Mouse (Mus musculus): ENCODE results near the gene Cdc42ep3. TPM values are rescaled to one million over a fixed set of nuclear protein-coding genes. Genes with fewer than 3 reads are reported as not detected.

Cdc42ep3 gene
- total and polyA plus RNA-seq, 3 experiments = 3.9 to 30.8 (median 7.6) TPM

- TF ChIP-seq ZC3H11A (IDR thresholded peaks at IDR 0.05; ENCODE audit: low read depth, low read length) (no peak), ETS1 (conservative IDR thresholded peaks at IDR 0.05; ENCODE audit: low read depth, low read length) (no peak), UBTF (IDR thresholded peaks at IDR 0.05; ENCODE audit: low read depth, low read length) (no peak)
- dilution Hi-C loops (cut with MboI; ENCODE audit: extremely low pct_ligation_motif_present, extremely low pct_unique_long_range_greater_than_20kb, low sequenced_read_pairs) (no loop called here), in situ Hi-C loops (cut with MboI; ENCODE audit: low pct_ligation_motif_present, low pct_unique_long_range_greater_than_20kb, low sequenced_read_pairs) (no loop called here)
- Histone ChIP-seq H3K27ac (ENCODE audit: insufficient read depth, low read depth) (no peak overlapping the region), H3K4me2 (ENCODE audit: insufficient read depth, low read depth, poor library complexity, severe bottlenecking) (no peak overlapping the region), H3K9ac (ENCODE audit: insufficient read depth, low read depth) (no peak overlapping the region), H3K4me3 (replicated peaks in 1 of 3; ENCODE audit: low read depth in 2 of 3, low read length in 2 of 3, poor library complexity in 1 of 3) (no peak overlapping the region), H3K27me3 (replicated peaks) (no peaks in the 10 kb centered on the region), H3K9me3 (replicated peaks; ENCODE audit: low read length) (no peaks in the 10 kb centered on the region), H3K79me2 (replicated peaks; ENCODE audit: control insufficient read depth, extremely low read depth, insufficient read depth, poor library complexity, severe bottlenecking) (no peaks in the 10 kb centered on the region), H3K4me1 (ENCODE audit: control insufficient read depth in 1 of 2, insufficient read depth in 2 of 2) (peaks cover 10 to 51% of the 10 kb centered on the region in 2 experiments; a peak in 3 of 4 replicates), H3K36me3 (replicated peaks in 1 of 2; ENCODE audit: control insufficient read depth in 1 of 2, insufficient read depth in 1 of 2, low read length in 1 of 2) (peaks cover 0 to 42% of the 10 kb centered on the region in 2 experiments)
- DNase-seq (ENCODE audit: extremely low read depth) = no peak
Measured at GRCm38 (mm10) chr17:79342639-79343333, 12.1 kb downstream of the Cdc42ep3 start.

GRCm38 (mm10) chr17:79341946-79342470 is 12.9 kb downstream of the Cdc42ep3 start:
- dilution Hi-C loops (cut with MboI; ENCODE audit: extremely low pct_ligation_motif_present, extremely low pct_unique_long_range_greater_than_20kb, low sequenced_read_pairs) = no loop called here
- no peak for DNase-seq (ENCODE audit: extremely low read depth)
- H3K9me3 ChIP-seq (replicated peaks; ENCODE audit: low read length) = no peaks in the 10 kb centered on the region
- H3K4me2 ChIP-seq (ENCODE audit: insufficient read depth, low read depth, poor library complexity, severe bottlenecking) = no peak overlapping the region
- no peaks in the 10 kb centered on the region for H3K27me3 ChIP-seq (replicated peaks)
- H3K79me2 ChIP-seq (replicated peaks; ENCODE audit: control insufficient read depth, extremely low read depth, insufficient read depth, poor library complexity, severe bottlenecking) = no peaks in the 10 kb centered on the region
- H3K27ac ChIP-seq (ENCODE audit: insufficient read depth, low read depth) = no peak overlapping the region
- H3K36me3 ChIP-seq (replicated peaks in 1 of 2; ENCODE audit: control insufficient read depth in 1 of 2, insufficient read depth in 1 of 2, low read length in 1 of 2) = peaks cover 0 to 47% of the 10 kb centered on the region in 2 experiments
- TF ChIP-seq SIN3A (IDR thresholded peaks at IDR 0.05; ENCODE audit: low read length) = no peak
- TF ChIP-seq USF2 (conservative IDR thresholded peaks at IDR 0.05; ENCODE audit: low read depth, low read length) = no peak
- TF ChIP-seq TCF12 (IDR thresholded peaks at IDR 0.05; ENCODE audit: low read depth, low read length) = no peak
- no peak for TF ChIP-seq ZC3H11A (IDR thresholded peaks at IDR 0.05; ENCODE audit: low read depth, low read length)
- TF ChIP-seq CTCF (conservative IDR thresholded peaks at IDR 0.05 in 1 of 2, IDR thresholded peaks at IDR 0.05 in 1 of 2; ENCODE audit: low read depth in 2 of 2, low read length in 2 of 2) = no peak
- TF ChIP-seq E2F4 (IDR thresholded peaks at IDR 0.05; ENCODE audit: insufficient replicate concordance, low read depth, low read length) = no peak
- TF ChIP-seq CHD1 (IDR thresholded peaks at IDR 0.05; ENCODE audit: low read depth, low read length) = no peak
- TF ChIP-seq RCOR1 (conservative IDR thresholded peaks at IDR 0.05; ENCODE audit: low read depth, low read length) = no peak
- TF ChIP-seq KAT2A (IDR thresholded peaks at IDR 0.05; ENCODE audit: insufficient replicate concordance, low read length) = no peak
- no peak for TF ChIP-seq JUND (conservative IDR thresholded peaks at IDR 0.05; ENCODE audit: low read depth, low read length)
- TF ChIP-seq POLR2A (IDR thresholded peaks at IDR 0.05; ENCODE audit: low read depth, low read length) = no peak
- no peak for TF ChIP-seq MEF2A (IDR thresholded peaks at IDR 0.05; ENCODE audit: borderline replicate concordance, low read depth, low read length)
- no peak for TF ChIP-seq ZKSCAN1 (IDR thresholded peaks at IDR 0.05; ENCODE audit: borderline replicate concordance, low read depth, low read length)
- no peak for TF ChIP-seq MXI1 (IDR thresholded peaks at IDR 0.05; ENCODE audit: low read depth, low read length)
- TF ChIP-seq ZMIZ1 (IDR thresholded peaks at IDR 0.05; ENCODE audit: low read depth, low read length) = no peak
- TF ChIP-seq JUN (IDR thresholded peaks at IDR 0.05; ENCODE audit: insufficient read depth, low read depth, low read length) = no peak
- TF ChIP-seq ETS1 (conservative IDR thresholded peaks at IDR 0.05; ENCODE audit: low read depth, low read length) = no peak
- TF ChIP-seq MAX (IDR thresholded peaks at IDR 0.05; ENCODE audit: low read length) = no peak
- no peak for TF ChIP-seq IRF4 (IDR thresholded peaks at IDR 0.05; ENCODE audit: low read depth, low read length)
- in situ Hi-C loops (cut with MboI; ENCODE audit: low pct_ligation_motif_present, low pct_unique_long_range_greater_than_20kb, low sequenced_read_pairs) = no loop called here
- no peak overlapping the region for H3K9ac ChIP-seq (ENCODE audit: insufficient read depth, low read depth)
- H3K4me1 ChIP-seq (ENCODE audit: control insufficient read depth in 1 of 2, insufficient read depth in 2 of 2) = peaks cover 10 to 43% of the 10 kb centered on the region in 2 experiments; a peak in 3 of 4 replicates
- no peak overlapping the region for H3K4me3 ChIP-seq (replicated peaks in 1 of 3; ENCODE audit: low read depth in 2 of 3, low read length in 2 of 3, poor library complexity in 1 of 3)
